Mouse (Mus musculus): Measurements from ENCODE around the gene Meaf6. TPM values are rescaled to one million over a fixed set of nuclear protein-coding genes. Genes with fewer than 3 reads are reported as not detected.

The Meaf6 gene
- total and polyA plus RNA-seq, 3 experiments: 43.4 to 79.4 (median 54.2) TPM

DNA sequence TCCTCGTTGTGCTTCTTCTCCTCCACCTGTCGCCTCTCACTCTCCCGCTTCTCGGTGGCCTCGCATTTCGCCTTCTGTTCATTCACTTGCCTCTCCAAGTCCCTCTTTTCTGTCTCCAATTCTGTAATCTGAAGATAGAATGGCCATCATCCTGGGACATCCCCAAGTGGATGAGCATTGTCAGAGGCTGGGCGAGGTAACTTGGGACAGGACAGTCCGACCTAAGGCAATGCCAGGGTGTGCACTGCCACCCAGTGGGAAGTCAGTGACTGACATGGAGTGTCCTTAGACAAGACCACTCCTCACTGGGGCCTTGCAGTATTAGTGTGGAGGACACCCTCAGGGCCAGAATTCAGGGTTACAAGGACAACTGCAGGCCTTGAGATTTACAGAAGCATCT, 25.9 kb upstream of the Meaf6 start:
- H3K4me3 ChIP-seq (ENCODE audit: low read depth, low read length): no peak overlapping the region
- H3K4me1 ChIP-seq (ENCODE audit: insufficient read depth, low read depth, low read length): peaks cover 38% of the 10 kb centered on the region
- DNase-seq (ENCODE audit: low spot score) (peak; percentile 54), ATAC-seq (ENCODE audit: extremely low read depth, insufficient number of reproducible peaks, low FRiP score, poor library complexity, severe bottlenecking) (peak; percentile 55; the same call in 1 of the 2 replicates)
- H3K9me3 ChIP-seq (replicated peaks): no peaks in the 10 kb centered on the region
- H3K36me3 ChIP-seq (replicated peaks): peaks cover 31% of the 10 kb centered on the region
- TF ChIP-seq TAL1 (conservative IDR thresholded peaks at IDR 0.05; ENCODE audit: low read depth, low read length): no peak
- TF ChIP-seq CTCF (IDR thresholded peaks at IDR 0.05; ENCODE audit: low read depth, low read length): peak; percentile 59
- H3K27me3 ChIP-seq (ENCODE audit: insufficient read depth, low read length): no peaks in the 10 kb centered on the region

DNA sequence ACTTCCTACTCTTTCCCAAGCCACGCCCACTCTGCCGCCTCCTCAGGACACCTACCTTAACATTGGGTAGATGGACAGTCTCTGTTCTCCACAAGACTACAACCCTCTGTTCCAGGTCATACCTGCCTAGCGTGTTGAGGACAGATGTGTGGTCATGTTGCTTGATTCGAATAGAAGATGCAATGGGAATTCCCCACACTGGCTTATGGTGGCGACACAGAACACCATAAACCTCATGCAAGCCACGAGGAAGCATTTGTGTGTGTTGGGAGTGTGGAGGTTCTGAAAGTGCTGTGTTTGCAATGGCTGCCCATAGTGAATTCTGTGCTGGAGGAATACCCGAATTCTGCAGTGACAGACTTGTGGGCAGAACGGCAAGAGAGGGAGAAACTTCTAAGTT, 21.1 kb upstream of the Meaf6 start:
- Histone ChIP-seq H3K4me3 (ENCODE audit: low read depth, low read length) (no peak overlapping the region), H3K9me3 (replicated peaks) (no peaks in the 10 kb centered on the region), H3K27me3 (ENCODE audit: insufficient read depth, low read length) (no peaks in the 10 kb centered on the region; the same call in 1 of the 2 replicates), H3K36me3 (replicated peaks) (peaks cover 16% of the 10 kb centered on the region), H3K4me1 (ENCODE audit: insufficient read depth, low read depth, low read length) (peaks cover 46% of the 10 kb centered on the region)
- no peak for TF ChIP-seq CTCF (IDR thresholded peaks at IDR 0.05; ENCODE audit: low read depth, low read length)
- TF ChIP-seq GATA1 (IDR thresholded peaks at IDR 0.05; ENCODE audit: borderline replicate concordance, low read length): no peak
- TF ChIP-seq GATA2 (IDR thresholded peaks at IDR 0.05; ENCODE audit: borderline replicate concordance, low read depth, low read length): no peak
- no peak for TF ChIP-seq TAL1 (conservative IDR thresholded peaks at IDR 0.05; ENCODE audit: low read depth, low read length)
- TF ChIP-seq POLR2AphosphoS5 (IDR thresholded peaks at IDR 0.05; ENCODE audit: insufficient replicate concordance, low read depth, low read length): no peak
- DNase-seq (ENCODE audit: low spot score) (no peak), ATAC-seq (ENCODE audit: extremely low read depth, insufficient number of reproducible peaks, low FRiP score, poor library complexity, severe bottlenecking) (no peak)

DNA sequence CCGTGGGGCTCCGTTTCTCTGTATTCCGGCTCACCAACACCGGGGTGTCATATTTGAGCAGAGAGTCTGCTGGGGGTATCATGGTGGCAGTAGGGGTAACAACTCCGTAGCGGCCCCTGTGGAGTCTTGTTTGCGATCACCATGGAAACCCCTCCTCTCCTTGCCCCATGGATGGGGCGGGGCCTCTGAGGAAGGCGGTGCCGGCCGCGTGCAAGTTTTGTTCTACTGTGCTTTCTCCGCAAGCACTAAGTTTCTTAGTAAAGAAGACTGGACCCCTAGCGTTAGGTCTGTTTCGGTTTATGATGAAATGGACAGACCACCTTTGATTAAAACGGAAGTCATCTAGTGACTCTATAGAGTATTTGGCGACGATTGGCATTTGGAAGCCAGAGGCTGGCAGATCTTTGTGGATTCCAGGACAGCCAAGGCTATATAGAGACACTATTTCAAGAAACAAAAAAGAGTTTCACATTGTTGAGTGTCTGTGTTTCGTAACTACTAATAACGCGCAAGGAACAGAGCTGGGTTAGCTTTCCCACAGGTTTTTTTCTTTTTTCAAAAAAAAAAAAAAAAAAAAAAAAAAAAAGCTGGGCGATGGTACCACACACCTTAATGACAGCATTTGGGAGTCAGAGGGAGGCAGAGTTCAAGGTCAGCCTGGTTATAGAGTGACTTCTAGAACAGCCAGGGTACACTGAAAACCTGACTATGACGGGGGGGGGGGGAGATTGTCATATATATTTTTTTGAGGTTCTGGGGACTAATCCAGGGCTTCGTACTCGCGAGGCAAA, 19.2 kb upstream of the Meaf6 start, which contains the start of gene Dnali1:
Dnali1 (minus strand) TSS at position 187 of the 791 bp plus-strand sequence.
- TF ChIP-seq CTCF (IDR thresholded peaks at IDR 0.05; ENCODE audit: low read depth, low read length): no peak
- no peak for TF ChIP-seq TAL1 (conservative IDR thresholded peaks at IDR 0.05; ENCODE audit: low read depth, low read length)
- no peak for TF ChIP-seq POLR2AphosphoS5 (IDR thresholded peaks at IDR 0.05; ENCODE audit: insufficient replicate concordance, low read depth, low read length)
- TF ChIP-seq GATA2 (IDR thresholded peaks at IDR 0.05; ENCODE audit: borderline replicate concordance, low read depth, low read length): no peak
- TF ChIP-seq GATA1 (IDR thresholded peaks at IDR 0.05; ENCODE audit: borderline replicate concordance, low read length): no peak
- H3K36me3 ChIP-seq (replicated peaks): peaks cover 33% of the 10 kb centered on the region
- ATAC-seq (ENCODE audit: extremely low read depth, insufficient number of reproducible peaks, low FRiP score, poor library complexity, severe bottlenecking): peak; percentile 60; the same call in 1 of the 2 replicates
- H3K4me3 ChIP-seq (ENCODE audit: low read depth, low read length): peak within 1 kb of the TSS; percentile 95
- H3K4me1 ChIP-seq (ENCODE audit: insufficient read depth, low read depth, low read length): peaks cover 44% of the 10 kb centered on the region
- DNase-seq (ENCODE audit: low spot score): peak; percentile 32
- H3K27me3 ChIP-seq (ENCODE audit: insufficient read depth, low read length): no peaks in the 10 kb centered on the region; the same call in 1 of the 2 replicates
- H3K9me3 ChIP-seq (replicated peaks): no peaks in the 10 kb centered on the region

DNA sequence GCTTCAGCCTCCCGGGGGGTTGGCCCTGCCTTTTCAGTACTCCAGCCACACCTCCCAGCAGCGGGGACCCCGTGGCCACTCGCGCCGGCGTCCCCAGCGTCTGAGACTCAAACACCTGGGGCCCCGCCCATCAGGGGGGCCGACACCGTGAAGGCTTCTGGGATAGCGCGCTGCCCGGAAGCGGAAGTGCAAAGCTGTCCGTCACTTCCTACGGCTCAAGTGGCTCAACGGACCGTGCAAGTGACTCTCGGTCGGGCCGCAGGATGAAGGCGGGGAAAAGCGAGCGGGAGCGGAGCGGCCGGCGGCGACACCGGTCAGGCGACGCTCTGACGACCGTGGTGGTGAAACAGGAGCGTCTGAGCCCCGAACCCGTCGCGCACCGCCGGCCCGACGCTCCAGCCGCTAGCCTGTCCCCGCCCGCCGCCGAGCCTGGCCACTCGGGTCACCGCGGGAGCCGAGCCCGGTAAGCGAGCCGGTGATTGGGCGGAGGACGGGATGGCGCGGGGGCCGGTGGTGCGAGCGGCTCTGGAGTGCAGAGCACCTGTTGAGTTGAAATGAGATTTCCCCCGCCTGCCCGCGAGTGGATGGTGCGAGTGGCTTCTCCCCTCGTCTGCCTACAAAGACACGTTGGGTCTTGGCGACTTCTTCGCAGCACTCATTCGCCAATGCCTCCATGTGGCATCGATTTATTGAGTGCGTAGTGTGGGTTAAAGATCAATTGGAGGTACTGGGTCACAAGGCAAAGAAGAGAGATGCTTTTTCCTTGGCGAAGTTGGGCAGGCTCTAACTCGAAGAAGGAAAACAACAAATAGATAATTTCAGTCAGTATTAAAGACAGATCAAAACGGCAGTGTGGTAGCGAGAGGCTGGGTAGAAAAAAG, 18.2 kb upstream of the Meaf6 start, which contains the start of gene Snip1:
Snip1 (plus strand) TSS at position 183 of the 881 bp plus-strand sequence.
- ATAC-seq (ENCODE audit: extremely low read depth, insufficient number of reproducible peaks, low FRiP score, poor library complexity, severe bottlenecking): peak; percentile 88
- peaks cover 43% of the 10 kb centered on the region for H3K36me3 ChIP-seq (replicated peaks)

GRCm38 (mm10) chr4:125077700-125078099, 7.2 kb upstream of the Meaf6 start:
- Histone ChIP-seq H3K9me3 (replicated peaks) (no peaks in the 10 kb centered on the region), H3K27me3 (ENCODE audit: insufficient read depth, low read length) (no peaks in the 10 kb centered on the region), H3K4me3 (ENCODE audit: low read depth, low read length) (no peak overlapping the region), H3K4me1 (ENCODE audit: insufficient read depth, low read depth, low read length) (peaks cover 5% of the 10 kb centered on the region; the same call in 1 of the 2 replicates), H3K36me3 (replicated peaks) (peaks cover 75% of the 10 kb centered on the region)
- ATAC-seq (ENCODE audit: extremely low read depth, insufficient number of reproducible peaks, low FRiP score, poor library complexity, severe bottlenecking) (no peak), DNase-seq (ENCODE audit: low spot score) (no peak)
- no peak for TF ChIP-seq TAL1 (conservative IDR thresholded peaks at IDR 0.05; ENCODE audit: low read depth, low read length)
- no peak for TF ChIP-seq GATA1 (IDR thresholded peaks at IDR 0.05; ENCODE audit: borderline replicate concordance, low read length)
- no peak for TF ChIP-seq CTCF (IDR thresholded peaks at IDR 0.05; ENCODE audit: low read depth, low read length)
- no peak for TF ChIP-seq GATA2 (IDR thresholded peaks at IDR 0.05; ENCODE audit: borderline replicate concordance, low read depth, low read length)
- TF ChIP-seq POLR2AphosphoS5 (IDR thresholded peaks at IDR 0.05; ENCODE audit: insufficient replicate concordance, low read depth, low read length): no peak

More for the DNA sequence above, 18.2 kb upstream of the Meaf6 start, which contains the start of gene Snip1:
- peak; percentile 91 for DNase-seq (ENCODE audit: low spot score)
- no peak for TF ChIP-seq CTCF (IDR thresholded peaks at IDR 0.05; ENCODE audit: low read depth, low read length)
- TF ChIP-seq TAL1 (conservative IDR thresholded peaks at IDR 0.05; ENCODE audit: low read depth, low read length): no peak
- no peak for TF ChIP-seq POLR2AphosphoS5 (IDR thresholded peaks at IDR 0.05; ENCODE audit: insufficient replicate concordance, low read depth, low read length)
- TF ChIP-seq GATA1 (IDR thresholded peaks at IDR 0.05; ENCODE audit: borderline replicate concordance, low read length): no peak
- no peak for TF ChIP-seq GATA2 (IDR thresholded peaks at IDR 0.05; ENCODE audit: borderline replicate concordance, low read depth, low read length)
- H3K4me1 ChIP-seq (ENCODE audit: insufficient read depth, low read depth, low read length): peaks cover 51% of the 10 kb centered on the region
- no peaks in the 10 kb centered on the region for H3K9me3 ChIP-seq (replicated peaks)
- H3K4me3 ChIP-seq (ENCODE audit: low read depth, low read length): peak within 1 kb of the TSS; percentile 95
- H3K27me3 ChIP-seq (ENCODE audit: insufficient read depth, low read length): no peaks in the 10 kb centered on the region; the same call in 1 of the 2 replicates

GRCm38 (mm10) chr4:125078698-125079097, 6.2 kb upstream of the Meaf6 start:
- Histone ChIP-seq H3K4me1 (ENCODE audit: insufficient read depth, low read depth, low read length) (peaks cover 10% of the 10 kb centered on the region), H3K9me3 (replicated peaks) (no peaks in the 10 kb centered on the region), H3K36me3 (replicated peaks) (peaks cover 70% of the 10 kb centered on the region), H3K27me3 (ENCODE audit: insufficient read depth, low read length) (no peaks in the 10 kb centered on the region), H3K4me3 (ENCODE audit: low read depth, low read length) (no peak overlapping the region)
- no peak for TF ChIP-seq CTCF (IDR thresholded peaks at IDR 0.05; ENCODE audit: low read depth, low read length)
- ATAC-seq (ENCODE audit: extremely low read depth, insufficient number of reproducible peaks, low FRiP score, poor library complexity, severe bottlenecking) (no peak), DNase-seq (ENCODE audit: low spot score) (no peak)
